Mouse (Mus musculus): ENCODE data around the gene Ptpn11. TPM values are rescaled to one million over a fixed set of nuclear protein-coding genes. Genes with fewer than 3 reads are reported as not detected.

Gene Ptpn11
- total RNA-seq, 2 experiments from 2014 or later: 175 to 181 TPM

DNA sequence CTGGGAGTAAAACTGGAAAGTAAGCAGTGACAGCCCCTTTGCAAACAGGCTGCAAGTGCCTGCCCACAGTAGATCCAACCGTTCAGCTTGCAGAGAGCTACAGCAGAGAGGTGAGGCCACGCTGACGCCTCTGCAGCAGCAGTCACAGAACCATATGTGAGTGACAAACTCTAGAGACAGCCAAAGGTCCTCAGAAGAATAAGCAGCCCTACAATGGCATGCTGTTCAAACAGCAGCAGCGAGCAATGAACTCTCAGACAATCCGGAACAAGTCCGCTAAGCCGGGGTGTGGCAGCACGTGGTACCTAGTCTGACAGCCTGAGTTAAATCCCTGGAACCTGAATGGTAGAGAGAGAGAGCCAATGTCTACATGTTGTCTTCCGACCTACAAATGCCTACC lies 2.0 kb downstream of the Ptpn11 start:
- intact Hi-C loops (cut with DNase I): no loop called here
- DNase-seq (ENCODE audit: low spot score): no peak

DNA sequence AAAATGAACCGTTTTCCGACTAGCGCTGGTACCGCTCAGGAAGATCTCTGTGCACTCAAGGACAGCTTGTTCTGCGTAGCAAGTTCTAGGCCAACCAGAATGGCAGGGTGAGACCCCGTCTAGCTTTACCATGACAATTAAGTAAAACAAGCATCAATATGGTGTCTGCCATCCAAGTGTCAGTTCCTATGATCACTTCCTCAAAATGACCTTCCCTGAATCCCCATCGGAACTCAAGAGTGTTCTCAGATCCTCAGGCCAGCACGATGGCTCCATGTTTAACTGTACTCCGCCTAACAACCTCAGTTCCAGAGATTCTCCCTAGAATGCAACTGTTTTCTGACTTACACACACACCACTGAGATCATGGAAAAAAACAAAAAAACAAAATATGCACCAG lies 2.9 kb downstream of the Ptpn11 start:
- no peak for DNase-seq (ENCODE audit: low spot score)
- intact Hi-C loops (cut with DNase I): no loop called here

DNA sequence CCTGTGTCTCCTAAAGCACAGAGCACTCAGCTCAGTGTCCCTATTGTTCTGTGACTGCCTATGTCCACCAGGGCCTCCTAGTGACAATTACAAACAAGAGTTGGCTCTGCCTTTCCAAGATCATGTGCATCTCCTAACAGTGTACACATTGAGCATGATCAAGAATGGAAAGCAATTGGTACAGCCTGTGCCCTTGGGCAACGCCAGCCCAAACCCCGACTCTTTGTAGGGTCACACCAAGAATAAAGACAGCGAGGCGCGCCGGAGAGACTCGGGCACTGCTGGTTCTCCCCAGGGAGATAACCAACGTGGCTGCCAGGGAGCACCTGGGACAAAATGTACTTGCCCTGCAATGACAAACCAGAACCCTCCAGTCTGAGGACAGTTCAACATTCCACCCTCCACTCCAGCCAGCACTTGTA lies 3.6 kb downstream of the Ptpn11 start:
- DNase-seq (ENCODE audit: low spot score): peak; percentile 44
- intact Hi-C loops (cut with DNase I): no loop called here

DNA sequence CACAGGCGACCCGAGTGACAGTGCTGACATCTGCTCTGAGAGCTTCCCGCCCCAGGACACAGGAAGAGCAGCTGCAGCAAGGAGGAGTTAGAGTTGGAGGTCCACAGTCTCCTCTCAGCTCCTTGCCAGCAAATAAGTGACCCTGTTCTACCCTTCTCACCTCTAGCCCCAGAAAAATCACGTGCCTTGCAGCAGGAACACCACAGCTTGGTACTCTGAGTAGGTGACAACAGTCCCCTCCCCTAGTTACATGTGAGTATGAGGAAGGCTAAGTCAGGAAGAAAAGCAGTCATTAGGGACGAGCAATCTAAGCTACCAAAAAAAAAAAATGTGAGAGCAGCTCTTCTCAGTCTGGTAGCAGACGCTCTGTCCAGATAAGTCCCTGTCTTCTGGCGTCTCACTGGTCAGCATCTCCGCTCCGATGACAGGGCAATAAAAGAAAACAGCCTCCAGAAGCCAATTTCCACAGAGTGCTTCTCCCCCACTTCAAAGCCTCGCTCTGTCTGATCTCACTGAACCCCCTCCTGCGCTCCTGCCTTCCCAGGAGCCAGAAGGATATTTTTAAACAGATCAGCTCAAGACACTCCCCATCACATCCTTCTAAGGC lies 6.1 kb downstream of the Ptpn11 start:
- no peak for DNase-seq (ENCODE audit: low spot score)
- intact Hi-C loops (cut with DNase I): no loop called here

DNA sequence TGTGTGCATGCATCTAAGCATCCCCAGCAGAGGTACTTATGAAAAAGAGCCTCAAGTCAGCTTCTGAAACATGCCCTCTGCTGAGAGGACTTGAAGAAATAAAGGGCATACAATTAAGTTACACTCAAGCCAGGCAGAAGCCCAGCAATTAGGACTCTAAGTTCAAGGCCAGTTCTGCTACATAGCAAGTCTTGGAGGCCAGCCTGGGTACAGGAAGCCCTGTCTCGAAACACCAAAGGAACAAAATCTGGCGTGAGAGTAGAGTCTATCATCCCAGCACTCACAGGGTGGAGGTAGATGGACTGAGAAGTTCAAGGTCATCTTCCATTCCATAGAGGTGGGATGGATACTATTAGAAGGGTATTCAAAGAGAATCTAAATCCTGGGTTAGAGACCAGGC lies 6.8 kb downstream of the Ptpn11 start:
- DNase-seq (ENCODE audit: low spot score): no peak
- intact Hi-C loops (cut with DNase I): no loop called here

DNA sequence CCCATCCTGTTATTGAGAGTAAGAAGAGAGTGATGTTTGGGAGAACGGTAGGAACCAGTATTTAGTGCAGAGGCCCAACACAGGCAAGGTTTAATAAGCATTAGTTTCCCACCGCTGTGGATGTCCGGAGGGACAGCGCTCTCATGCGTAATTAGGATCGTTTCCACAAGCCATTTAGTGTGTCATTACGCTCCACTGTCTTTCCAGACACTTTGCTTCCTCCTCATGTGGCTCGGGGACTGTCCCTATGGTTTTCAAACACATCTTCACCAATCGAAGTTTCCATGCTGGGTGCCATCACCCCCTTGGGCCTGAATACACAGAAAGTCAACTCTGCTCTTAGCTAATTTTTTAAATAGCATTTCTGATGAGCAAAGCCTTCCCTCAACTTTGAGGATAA lies 7.9 kb downstream of the Ptpn11 start:
- intact Hi-C loops (cut with DNase I): no loop called here
- no peak for DNase-seq (ENCODE audit: low spot score)

DNA sequence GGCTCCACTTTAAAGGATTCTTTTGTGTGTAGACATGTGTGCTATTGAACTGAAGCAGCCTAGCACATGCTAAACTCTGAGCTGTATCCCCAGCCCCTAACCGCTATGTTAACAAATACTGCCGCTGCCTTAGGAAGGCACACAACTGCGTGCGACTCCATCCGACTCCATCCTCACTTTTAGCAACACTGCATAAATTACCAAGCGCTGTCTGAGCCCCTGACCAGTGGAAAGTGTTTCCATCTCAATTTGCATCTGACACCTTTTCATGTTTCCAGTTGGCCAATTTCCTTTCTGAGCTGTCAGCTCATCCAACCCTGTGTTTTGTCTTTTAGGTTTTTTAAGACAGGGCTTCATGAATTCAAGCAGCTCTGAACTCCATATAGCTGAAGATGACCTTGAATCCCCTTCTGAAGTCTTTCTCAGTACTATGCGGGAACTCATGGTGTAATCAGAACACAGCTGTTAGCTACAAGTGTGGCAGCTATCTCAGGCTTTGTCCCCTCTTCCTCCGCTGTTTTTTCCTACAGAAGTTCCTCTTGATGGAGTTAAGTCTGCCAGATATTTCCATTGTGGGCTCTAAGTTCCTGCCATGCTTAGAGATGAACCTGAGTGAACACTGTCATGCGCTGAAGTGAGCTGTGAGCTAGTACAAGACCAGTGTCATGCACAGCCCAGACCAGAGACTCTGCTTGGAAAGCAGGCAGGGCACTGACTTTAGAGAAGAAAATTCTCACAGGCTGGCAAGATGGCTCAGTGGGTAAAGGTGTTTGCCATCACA lies 11.9 kb downstream of the Ptpn11 start:
- no peak for DNase-seq (ENCODE audit: low spot score)

DNA sequence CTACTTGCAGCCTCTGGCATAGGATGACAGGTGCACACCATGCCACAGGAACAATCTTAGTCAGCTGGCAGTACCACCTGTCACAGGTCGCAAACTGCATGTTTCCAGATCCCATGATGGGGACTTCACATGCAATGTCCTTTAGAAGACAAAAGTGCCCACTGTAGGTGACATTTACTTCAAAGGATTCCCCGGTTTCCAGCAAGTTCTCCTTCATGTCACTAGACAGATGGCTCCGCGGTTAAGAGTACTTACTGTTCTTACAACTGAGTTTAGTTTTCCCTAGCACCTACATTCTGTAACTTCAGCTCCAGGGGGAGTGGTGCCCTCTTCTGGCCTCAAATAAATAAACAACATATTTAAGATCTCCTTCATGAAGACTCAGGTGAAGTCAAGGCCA lies 18.4 kb downstream of the Ptpn11 start:
- no peak for DNase-seq (ENCODE audit: low spot score)
- intact Hi-C loops (cut with DNase I): no loop called here

More for the DNA sequence above, 11.9 kb downstream of the Ptpn11 start:
- intact Hi-C loops (cut with DNase I): no loop called here

DNA sequence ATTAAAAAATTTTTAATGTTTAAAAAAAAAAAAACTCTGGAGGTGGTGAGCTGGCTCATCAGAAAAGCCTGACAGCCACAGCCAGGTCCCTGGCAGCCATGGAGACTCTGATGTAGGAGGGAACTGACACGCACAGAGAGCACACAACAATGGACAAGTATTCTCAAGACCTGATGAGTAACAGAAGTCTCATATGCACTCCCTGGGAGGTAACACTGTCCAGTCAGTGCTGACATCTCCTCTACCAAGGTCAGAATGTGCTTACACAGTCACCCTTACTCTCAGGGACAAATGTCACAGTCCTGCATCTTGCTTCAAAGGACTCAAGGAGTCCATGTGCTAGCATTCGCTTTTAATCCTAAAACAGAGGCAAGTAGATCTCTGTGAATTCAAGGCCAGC lies 21.6 kb downstream of the Ptpn11 start:
- intact Hi-C loops (cut with DNase I): no loop called here
- DNase-seq (ENCODE audit: low spot score): no peak

DNA sequence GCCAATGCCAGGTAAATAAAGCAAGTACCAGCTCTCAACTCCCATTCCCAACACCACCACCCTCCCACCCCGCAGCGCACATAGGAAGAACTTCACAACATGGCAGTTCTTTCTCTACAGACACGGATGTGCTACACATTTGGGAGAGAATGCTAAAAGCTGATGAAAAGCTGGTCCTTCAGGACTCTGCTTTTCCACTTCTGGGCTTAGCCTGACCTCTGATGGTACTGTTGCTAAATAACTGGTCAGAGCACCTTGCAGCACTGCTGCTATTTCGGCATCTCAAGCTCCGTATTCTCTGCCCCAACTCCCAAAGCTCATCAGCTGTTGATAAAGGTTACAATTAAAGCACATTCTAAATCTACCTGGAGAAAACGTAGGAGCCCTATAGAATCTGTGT lies 24.3 kb downstream of the Ptpn11 start:
- intact Hi-C loops (cut with DNase I): no loop called here

DNA sequence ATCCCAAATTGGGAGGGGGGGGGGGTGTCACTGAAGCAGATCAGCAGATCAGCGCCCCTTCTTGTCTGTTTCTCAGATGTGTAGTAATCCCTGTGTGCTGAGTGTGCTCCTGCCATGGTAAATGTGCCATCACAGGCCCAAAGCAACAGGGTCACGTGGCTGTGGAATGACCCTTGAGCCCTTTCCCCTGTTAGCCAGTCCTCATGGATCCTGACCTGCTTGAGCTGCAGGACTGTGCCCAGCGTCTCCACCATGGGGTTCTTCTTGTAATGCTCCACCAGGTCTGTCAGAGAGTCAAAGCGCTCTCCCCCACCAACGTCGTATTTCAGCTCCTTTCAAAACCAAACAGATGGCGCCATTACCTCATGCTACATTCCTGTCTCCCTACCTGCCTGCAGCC lies 28.3 kb downstream of the Ptpn11 start:
- intact Hi-C loops (cut with DNase I): no loop called here
- no peak for DNase-seq (ENCODE audit: low spot score)

More for the DNA sequence above, 24.3 kb downstream of the Ptpn11 start:
- no peak for DNase-seq (ENCODE audit: low spot score)

DNA sequence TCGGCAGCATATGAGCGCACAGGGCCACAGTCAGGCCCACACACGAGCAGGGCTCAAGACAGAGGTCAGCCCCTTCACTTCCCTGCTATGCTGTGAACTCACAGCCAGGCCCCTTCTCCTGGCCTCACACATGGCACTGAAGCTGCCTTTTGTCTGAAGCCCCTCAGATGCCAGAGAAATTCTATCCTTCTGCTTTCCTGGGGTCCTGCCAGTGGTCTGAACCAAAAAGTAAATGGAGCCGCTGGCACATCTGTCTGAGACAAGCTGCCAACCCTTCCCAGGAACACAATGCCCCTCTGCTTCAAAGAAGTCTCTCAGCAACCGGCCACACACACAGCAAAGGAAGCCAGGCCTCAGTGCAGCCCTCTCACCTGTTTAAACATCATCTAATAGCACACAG lies 28.9 kb downstream of the Ptpn11 start:
- no peak for DNase-seq (ENCODE audit: low spot score)
- intact Hi-C loops (cut with DNase I): no loop called here

DNA sequence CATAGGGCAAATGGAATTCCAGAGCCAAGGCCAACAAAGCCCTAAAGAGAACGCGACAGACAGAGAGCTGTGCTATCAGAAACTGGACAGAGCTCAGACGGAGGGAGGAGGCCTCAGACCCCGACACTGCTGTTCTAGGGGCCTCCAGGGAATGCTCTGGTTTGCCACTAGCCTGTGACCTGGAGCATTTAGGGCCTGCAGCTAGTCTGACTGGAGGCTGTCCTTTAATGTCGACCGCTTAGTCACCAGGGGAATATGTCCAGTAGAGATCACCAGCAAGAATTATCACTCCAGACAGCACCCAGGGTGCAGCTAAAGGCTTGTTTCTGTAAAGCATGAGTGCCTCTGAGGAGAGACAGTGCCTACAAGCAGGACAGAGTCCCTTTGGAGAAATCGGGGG lies 32.2 kb downstream of the Ptpn11 start:
- intact Hi-C loops (cut with DNase I): no loop called here
- no peak for DNase-seq (ENCODE audit: low spot score)

DNA sequence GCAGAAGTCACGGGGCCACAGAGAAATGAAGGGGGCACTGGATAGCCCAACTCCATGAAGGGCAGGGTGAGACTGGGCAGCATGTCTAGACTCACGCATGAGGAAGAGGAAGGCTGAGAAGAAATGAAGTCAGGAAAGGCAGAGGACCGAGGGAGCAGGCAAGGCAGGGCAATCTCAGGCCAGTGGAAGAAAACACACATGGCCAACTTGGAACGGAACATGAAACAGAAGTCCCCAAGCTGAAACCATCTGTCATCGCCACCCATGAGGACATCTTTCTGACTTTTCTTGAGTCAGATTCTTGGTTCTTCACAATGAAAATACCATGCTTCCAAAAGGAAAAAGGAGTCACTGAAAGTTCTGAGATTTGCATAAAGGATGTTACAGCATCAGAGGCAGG lies 33.7 kb downstream of the Ptpn11 start:
- intact Hi-C loops (cut with DNase I): no loop called here
- DNase-seq (ENCODE audit: low spot score): no peak

DNA sequence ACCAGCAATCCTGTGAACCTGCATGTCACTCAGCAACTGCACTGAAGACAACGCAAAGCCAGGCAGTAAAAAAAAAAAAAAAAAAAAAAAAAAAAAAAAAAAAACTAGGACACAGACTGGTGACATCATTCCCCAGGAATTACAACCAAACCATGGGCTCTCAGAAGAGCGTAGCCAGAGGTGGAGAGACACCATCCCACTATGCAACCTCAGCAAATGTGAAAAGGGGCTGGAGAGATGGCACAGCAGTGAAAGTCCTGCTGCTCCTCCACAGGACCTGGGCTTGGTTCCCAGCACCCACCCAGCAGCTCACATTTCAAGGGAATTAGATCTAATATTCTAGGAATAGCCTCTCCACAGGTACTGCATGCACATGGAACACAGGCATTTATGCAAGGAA lies 34.2 kb downstream of the Ptpn11 start:
- no peak for DNase-seq (ENCODE audit: low spot score)
- intact Hi-C loops (cut with DNase I): no loop called here

DNA sequence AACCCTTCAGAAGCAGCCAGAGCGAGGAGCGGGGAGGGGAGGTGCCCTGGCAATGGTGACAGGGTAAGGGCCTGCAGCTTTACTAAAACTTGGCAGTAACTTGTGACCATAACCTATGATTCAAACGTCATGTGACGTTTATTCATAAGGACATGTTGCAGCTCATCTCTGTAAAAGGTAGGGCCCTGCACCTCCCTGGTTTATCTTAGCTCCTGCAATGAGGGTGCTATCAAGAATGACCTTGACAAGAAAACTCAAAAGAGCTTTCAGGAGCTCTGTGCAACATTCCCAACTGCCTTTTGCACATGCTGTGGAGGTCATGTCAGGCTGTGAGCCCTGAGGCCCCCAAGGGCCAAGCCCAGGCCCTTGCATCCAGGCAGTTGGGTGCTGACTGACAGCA lies 35.1 kb downstream of the Ptpn11 start:
- intact Hi-C loops (cut with DNase I): no loop called here
- no peak for DNase-seq (ENCODE audit: low spot score)

DNA sequence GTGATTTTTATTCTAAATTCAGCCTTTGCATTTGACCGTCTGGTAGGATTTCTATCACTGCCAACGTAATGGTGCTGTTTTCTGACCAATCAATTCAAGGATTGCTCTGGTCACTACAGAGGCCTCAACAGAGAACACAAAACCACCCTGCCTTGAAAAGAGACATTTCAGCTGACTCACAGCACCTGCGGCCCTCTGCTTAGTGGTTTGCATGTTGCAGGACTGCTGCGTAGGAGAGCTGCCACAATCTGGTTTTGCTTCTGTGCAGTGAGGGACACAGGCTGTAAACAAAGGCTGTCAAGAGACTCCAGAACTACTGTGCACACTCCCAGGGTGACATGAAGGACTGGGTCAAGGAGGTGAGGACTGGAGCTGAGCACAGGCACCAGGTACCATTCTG lies 40.5 kb downstream of the Ptpn11 start:
- intact Hi-C loops (cut with DNase I): no loop called here
- no peak for DNase-seq (ENCODE audit: low spot score)

DNA sequence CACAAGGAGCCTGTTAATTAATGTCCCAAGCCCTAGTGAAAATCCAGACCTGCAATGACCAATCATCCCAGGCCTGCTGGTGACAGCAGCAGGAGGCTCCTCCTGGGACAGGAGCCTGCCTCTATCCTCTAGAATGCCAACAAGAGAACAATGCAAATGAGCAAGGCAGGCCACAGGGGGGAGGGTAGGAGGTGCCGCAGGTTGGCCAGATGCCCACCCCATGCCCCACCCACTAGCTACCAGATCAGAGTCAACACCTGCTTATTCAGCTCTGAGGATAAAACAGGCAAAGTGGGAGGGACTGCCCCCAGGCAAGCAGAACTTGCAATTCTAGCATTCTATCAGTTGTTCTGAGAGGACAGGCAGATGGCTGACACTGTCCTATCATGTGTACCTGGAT lies 42.0 kb downstream of the Ptpn11 start:
- intact Hi-C loops (cut with DNase I): no loop called here
- DNase-seq (ENCODE audit: low spot score): no peak

DNA sequence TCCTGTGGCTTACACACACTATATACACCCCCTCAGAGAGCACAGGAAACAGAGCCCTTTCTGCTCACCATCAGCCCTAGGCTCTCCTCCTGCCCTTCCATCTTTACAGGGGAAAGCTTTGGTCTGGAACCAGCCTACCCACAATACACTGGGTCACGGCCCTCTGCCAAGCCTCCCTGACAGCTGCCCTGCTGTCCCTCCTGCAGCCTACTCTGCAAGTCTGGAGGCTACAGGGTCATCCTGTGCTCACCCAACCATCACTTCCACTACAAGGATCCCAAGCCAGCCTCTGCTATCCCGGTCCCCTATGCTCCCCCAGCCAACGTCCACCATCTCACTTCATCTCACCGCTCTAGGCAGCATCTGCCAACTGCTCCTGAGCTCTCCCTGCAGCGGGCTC lies 44.9 kb downstream of the Ptpn11 start:
- intact Hi-C loops (cut with DNase I): no loop called here
- no peak for DNase-seq (ENCODE audit: low spot score)

DNA sequence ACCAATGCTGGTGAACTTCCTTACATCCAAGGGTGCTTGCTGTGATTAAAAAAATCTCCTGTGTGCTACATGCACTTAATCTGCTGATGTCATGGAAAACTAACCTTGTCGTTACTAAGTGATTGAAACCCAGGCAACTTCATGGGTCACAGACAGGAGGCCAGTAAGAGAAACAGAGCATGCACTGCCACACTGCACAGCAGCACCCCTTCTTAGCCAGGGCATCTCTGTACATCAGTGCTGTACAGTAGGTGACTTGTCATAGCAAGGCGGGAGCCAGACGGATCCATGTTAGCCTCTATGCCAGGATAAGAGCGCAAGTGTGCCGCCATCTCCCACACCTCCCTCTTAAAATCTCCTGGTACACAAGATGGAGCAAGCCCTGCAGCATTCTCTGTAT lies 45.6 kb downstream of the Ptpn11 start:
- intact Hi-C loops (cut with DNase I): no loop called here
- no peak for DNase-seq (ENCODE audit: low spot score)

DNA sequence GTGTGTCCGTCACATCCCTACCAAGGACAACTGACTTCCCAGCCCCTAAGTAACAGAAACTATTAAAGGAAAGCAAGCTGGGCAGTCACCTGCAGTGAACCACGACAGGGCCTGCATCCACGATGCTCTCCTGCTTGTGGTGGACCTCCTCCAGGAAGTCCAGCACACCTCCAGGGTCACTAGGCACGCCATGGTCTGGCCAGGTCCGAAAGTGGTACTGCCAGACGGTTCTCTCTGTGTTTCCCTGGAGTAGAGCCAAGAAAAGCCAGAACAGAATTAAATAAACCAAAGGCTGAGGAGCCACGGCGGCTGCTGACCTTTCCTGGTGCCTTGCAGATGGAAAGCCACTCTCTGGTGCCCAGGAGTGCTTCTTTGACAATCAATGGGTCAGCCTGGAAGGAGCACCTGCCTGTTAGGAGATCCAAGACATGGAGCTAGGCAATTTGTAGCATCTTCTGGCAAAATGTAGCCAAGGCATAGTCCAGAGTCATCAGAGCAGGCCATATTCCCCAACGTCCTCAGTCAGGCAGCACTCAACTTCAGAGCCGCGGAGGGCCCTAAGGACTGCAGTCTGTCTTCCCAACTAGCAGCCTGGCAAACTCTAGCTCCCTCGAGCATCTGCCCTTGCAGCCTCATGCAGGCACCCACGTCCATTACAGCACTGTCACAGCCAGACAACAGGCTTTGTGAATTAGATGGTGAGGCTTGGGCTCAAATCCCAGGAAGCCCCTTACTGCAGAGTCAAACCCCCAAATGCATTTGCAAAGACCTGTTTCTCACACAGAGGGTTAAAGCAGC lies 46.6 kb downstream of the Ptpn11 start:
- intact Hi-C loops (cut with DNase I): no loop called here
- no peak for DNase-seq (ENCODE audit: low spot score)

All from heart, postnatal 25 days (tissue).